Mouse (Mus musculus): ENCODE results near the gene H2afb2. TPM values are rescaled to one million over a fixed set of nuclear protein-coding genes. Genes with fewer than 3 reads are reported as not detected.

H2afb2 gene
- polyA plus RNA-seq (2015; fragmentation: Nextera tagmentation; extraction: Ambion mirVana): not detected in 2 replicates

- no peak for ATAC-seq (ENCODE audit: insufficient number of reproducible peaks, low FRiP score, low TSS enrichment, low read depth)
- Histone ChIP-seq H3K27me3 (no peaks in the 10 kb centered on the region), H3K9me3 (no peaks in the 10 kb centered on the region), H3K4me3 (no peak within 1 kb of the TSS), H3K9ac (no peak within 1 kb of the TSS), H3K27ac (no peak within 1 kb of the TSS), H3K4me1 (no peaks in the 10 kb centered on the region), H3K4me2 (no peak within 1 kb of the TSS), H3K36me3 (no peaks in the 10 kb centered on the region)
- WGBS: 91% methylated on average over 6 of the region's 6 CpGs
Observed at GRCm38 (mm10) chrX:116680878-116681277, at the start of gene H2afb2. TSS of gene H2afb2 (plus strand) at chrX:116681178.

Other genes with a start within 250 kb of the H2afb2 start
- not detected in 2 replicates for gene Cpxcr1, start 232.2 kb upstream of the H2afb2 start, polyA plus RNA-seq (2015; fragmentation: Nextera tagmentation; extraction: Ambion mirVana)

All from limb, embryonic 15.5 days (tissue).